Mouse (Mus musculus): ENCODE measurements around the gene Itsn1.
A peak's percentile ranks its signal among the peaks of the same experiment; 100 is the strongest.

Itsn1 gene

DNA sequence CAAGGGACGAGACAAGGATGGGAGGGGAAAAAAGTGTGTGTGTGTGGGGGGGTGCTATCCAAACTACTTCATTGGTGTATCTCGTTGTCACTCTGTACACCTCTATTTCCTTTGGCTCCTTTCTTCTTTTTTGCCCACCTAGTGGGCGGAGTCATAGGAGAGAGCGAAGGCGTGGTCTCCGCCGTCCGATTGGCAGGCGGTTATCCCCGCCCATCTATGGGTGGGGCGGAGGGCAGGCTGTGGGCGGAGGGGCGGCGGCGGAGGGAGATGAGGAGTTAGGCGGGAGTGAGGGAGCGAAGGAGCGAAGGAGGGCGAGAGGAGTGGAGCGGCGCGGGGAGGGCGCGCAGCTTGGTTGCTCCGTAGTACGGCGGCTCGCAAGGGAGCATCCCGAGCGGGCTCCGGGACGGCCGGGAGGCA lies at the start of gene Itsn1:
TSS of gene Itsn1 (plus strand) at position 216 of the 417 bp plus-strand sequence.
- peak; percentile 98 for DNase-seq (ENCODE audit: low spot score)

DNA sequence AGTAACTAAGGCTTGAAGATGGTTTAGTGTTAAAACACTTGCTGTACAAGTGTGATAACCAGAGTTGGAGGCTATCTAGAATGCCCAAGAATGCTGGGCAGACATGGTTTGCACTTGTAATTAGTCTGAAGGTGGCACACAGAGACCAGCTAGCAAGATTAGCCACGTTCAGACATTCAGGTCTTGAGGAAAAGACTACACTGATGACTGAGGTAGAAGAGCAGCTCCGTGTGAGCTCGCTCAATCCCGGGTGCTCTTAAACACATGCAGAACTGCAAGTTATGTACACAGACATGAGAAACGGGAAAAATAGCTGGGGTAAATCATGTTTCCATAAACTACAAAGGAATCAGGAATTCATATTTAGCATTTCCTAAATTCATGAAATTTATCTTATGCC lies 48.4 kb upstream of the Itsn1 start:
- DNase-seq (ENCODE audit: low spot score) = no peak

DNA sequence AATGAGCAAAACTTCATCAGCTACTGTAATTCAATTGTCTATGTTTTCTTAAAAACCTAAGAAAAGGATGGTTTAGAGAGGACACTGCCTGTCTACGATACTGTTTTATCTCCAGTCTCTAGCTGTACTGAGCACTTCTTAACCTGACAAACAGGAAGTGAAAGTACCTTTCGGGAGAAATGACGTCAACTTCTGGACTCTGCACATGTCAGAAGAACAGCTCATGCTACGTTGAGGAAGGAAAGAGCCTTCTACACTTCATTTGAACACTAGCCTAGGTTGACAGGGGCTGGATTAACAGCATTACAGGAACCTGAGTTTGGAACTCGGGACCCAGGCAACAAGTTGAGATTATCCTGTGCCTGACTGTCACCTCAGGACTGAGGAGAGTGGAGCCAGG lies 43.6 kb upstream of the Itsn1 start:
- no peak for DNase-seq (ENCODE audit: low spot score)

DNA sequence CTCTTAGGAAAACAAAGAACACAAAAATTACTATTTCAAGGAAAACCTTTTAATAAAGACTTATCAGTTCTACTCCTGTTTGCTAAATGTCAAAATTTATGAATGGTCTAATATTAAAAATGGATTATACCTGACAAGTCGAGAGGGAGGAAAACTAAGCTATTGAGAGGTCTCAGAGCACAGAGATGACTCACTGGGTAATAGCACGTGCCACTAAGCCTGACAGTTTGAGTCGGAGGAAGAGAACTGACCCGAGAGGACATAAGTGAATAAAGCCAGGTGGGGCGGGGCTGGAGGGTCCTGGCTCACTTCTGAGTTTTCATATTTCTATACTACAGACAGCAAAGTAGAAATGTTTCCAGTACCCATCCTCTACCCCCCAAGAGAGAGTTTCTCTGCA lies 42.7 kb upstream of the Itsn1 start:
- no peak for DNase-seq (ENCODE audit: low spot score)

DNA sequence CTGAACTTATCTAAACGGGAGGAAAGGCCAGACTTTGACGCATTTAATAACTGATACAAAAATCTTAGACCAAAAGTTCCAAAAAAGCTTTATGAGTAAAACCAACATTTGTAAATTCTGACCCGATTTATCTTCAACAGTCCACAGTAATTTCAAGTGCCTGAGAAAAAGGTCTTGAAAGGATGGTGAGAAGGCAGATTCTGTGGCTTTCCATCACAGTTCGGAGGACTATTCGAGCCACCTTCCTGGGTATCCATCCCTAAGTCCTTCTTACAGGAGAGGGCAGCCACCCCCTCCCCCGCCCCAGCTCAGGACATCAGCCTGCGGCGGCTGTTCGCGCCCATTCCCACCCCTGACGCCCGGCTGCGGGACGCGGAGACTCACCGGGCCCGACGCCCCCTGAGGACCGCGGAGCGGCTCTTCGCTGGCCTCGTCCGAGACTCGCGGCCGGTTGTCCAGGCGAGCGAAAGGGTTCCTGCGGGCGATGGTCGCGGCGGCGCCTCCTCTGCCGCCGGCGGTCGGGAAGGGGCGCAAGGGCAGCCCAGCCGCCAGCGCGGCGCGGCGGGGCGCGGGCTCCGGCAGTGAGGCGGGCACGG lies 41.0 kb upstream of the Itsn1 start:
- no peak for DNase-seq (ENCODE audit: low spot score)

DNA sequence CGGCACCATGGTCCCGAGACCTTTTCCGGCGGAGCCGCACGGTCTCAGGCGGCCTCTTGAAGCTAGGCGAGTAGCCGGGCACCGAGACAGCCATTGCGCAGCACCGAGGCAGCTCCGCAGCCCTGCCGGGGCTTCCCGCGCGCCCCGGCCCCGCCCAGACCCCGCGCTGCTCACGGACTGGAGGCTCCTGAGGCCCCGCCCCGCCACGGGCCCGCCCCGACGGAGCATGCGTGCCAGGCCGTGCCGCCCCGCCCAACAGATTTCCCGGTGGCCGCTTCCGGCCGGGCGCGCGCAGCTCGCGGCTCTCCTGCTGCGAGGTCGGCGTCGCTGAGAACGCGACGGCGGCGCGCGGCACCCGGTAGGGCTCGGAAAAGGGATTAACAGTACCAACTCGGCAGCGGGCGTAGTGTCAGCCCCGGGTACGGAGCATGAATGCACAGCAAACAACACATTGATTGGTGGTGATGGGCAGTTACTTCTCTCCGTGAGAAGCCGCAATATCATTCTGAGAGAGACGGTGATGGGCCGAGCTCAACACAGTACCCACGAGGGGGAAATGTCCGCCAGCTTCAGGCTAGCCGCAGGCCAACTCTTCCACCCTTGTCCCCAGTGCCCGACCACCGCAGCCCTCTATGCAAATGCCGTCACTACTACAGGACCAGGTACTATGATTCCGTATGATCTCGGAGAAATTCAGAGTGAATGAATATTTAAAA lies 40.3 kb upstream of the Itsn1 start, which contains the start of gene Donson:
TSS of gene Donson (minus strand) at position 152 of the 716 bp plus-strand sequence.
- DNase-seq (ENCODE audit: low spot score) = peak; percentile 81

DNA sequence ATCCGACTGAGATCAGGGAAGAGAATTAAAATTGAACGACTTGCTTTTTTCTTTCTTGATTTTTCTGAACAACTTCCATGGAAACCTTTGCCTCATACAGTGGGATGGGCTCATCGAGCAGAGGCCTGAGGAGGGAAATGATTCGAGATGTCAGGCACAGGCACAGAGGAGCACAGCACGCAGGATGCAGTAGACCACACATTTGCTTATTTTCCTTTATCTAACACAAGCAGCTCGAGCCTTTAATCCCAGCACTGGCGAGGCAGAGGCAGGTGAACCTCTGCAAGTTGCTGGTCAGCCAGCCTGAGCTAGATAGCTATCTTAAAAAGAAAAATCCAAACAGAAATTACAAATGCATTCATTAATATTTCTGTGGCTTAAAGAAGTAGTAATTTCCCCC lies 39.3 kb upstream of the Itsn1 start:
- no peak for DNase-seq (ENCODE audit: low spot score)

DNA sequence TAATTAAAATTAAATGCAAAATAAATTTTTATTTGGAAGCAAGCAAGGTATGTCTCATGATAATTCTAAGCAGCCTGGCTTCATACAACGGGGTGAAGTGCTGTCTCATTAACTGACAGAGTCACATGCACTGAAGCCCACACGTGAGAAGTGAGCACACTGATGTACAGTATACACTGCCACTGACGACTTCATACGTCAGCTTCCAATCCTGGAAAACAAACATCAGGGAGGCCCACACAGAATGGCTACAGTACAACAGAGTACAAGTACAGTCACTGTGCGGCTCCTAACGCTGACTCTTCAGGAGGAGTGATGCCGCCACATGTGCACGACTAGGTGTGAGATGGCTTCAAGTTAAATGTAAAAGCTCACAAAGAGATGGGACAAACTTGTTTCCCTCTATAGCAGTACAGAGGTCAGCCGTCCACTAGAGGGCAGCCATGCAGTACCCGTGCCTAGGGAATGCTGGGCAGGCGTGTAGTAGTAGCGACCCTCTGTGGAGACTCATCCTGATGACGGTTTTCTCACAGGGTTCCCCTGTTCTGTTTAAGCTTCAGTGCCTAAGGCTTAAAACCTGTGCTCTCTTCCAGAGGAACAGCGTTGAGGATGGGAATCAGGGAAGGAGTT lies 34.5 kb upstream of the Itsn1 start:
- DNase-seq (ENCODE audit: low spot score) = peak; percentile 52

DNA sequence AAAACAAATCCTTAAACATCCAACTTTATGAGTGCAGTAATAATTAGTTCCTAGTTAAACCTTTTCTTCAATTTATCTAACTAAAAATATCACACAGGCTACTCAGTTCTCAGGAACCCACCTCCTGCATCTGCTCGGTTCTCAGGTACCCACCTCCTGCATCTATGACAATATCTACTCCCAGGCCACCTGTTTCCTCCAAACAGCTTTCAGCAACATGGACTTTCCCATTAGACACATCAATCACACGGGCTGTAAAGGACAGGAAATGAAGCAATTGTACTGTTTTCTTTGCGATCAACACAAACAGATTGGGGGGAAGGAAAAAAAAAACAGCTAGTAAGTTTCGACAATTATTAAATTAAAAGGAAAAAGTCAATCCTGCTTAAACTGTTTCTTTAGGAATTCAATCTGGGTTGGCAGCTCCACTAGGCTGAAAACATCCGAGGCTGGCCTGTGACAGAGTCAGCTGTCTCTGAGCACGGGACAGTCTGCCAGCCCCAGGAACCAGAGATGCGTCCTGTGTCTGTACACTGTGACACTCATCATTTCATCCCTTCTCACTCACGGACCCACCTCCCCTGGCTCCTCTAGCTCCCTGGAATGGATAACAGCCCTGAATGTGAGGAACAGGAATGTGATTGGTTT lies 33.8 kb upstream of the Itsn1 start:
- no peak for DNase-seq (ENCODE audit: low spot score)

DNA sequence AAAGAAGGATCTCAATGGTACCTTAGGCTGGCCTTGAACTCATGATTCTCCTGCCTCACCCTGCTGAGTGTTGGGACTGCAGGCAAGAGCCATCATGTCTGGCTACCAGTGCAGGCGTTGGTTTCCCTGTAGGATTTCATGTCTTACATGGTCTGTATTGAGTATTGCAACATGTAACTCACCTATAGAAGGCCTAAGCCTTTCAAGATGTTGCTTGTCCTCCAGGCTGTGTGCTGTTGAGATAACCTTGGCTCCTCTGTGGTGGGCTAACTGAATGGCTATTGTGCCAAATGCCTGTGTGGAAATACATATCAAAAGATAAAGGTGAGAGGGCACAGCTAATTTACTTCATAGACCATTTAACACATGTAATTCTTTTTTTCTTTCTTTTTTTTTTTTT lies 30.1 kb upstream of the Itsn1 start:
- DNase-seq (ENCODE audit: low spot score) = no peak

DNA sequence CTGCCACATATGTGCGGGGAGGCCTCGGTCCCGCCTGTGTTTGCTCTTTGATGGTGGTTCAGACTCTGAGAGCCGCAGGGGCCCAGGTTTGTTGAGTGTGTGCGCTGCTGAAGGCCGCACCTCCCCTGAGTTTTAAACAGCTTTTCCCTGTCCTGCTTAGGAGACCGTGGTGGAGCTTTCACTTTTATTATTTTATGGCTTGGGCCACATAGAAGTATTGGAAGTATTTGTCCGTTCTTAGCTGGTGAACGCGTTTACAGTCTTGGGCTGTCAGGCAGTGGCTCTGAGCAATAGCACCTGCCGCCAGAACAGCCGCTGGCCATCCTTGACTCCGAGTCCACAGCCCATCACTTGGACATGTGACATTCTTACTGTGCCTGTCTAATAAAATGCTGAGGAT lies 27.2 kb upstream of the Itsn1 start:
- no peak for DNase-seq (ENCODE audit: low spot score)

DNA sequence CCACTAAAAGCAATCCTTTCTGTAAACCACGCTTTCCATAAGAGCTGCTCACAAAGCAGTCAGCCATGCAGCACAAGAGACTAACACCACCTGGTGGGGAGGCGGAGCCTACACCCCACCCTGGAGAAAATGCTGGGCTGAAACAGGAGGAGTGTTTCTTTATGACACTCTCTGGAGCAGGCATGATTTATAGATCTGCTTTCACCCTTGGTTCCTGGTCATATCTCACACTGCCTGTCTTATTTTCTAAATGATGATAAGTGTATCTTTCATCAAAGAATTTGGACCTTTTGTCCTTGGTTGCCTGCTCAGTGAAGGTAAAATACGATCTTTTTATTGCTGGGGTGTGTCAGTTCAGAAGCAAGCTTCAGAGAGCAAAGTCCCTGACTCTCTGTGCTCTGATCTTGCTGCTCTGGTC lies 26.3 kb upstream of the Itsn1 start:
- DNase-seq (ENCODE audit: low spot score) = no peak

DNA sequence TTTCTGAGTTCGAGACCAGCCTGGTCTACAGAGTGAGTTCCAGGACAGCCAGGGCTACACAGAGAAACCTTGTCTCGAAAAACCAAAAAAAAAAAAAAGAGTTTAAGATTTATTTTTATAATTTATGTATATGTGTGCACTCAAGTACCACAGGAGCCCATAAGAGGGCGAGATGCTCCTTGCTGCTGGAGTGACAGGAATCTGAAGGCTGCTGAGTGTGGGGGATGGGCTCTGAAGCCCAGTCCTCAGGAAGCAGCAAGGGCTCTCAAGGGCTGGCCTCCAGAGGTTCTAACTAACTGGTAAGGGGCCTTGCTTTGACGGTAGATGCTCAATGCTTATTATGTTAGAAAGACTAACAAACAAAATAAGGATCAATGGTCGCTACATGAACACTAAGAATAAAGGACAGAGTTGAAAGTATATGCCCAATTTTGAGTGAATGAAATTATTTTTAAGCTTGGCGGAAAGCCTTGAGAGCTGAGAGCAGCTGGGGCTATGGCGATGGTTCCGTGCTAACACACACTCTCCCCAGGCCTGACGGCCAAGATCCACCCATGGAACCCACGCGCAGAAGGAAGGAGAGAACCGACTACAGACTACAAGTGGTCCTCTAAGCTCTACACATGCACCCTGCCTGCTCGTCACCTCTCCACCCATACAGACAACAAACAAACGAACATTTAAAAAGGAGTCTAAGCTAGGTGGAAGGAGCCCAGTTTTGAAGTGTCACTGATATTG lies 24.3 kb upstream of the Itsn1 start:
- DNase-seq (ENCODE audit: low spot score) = no peak

DNA sequence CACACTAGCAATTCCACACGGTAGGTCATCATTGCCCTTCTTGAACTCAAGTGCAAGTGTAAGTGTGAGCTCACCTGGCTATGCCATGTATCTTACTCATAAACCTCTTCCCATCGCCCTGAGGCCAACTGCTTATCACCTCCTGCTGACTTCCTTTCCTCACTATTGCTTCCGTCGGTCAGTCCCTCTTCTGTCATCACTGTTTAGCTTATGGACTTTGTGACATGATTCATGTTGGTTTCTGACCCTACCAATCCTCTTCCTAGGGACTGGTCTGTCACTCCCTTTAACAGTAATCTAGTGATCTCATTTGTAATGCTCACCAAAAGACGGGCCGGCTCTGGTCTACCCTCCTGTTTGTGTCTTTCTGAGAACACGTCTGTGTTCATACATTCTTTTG lies 18.8 kb upstream of the Itsn1 start:
- no peak for DNase-seq (ENCODE audit: low spot score)

DNA sequence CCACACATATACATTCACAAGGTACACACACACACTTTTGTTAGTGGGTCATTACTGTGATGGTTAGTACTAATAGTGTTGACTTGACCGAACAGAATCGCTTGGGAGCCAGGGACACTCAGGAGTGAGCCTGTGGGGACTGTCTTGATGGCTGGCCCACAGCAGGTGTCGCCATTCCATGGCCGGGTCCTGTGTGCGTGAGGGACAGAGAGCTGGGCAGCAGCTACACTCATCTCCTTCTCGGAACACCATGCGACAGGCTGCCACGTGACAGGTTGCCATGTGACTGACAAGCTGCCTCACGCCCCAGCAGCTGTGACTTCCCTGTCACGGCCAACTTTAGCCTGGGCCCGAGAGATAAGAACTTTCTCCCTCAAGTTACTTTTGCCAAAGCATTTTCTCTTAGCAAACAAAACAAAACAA lies 12.1 kb upstream of the Itsn1 start:
- DNase-seq (ENCODE audit: low spot score) = no peak

DNA sequence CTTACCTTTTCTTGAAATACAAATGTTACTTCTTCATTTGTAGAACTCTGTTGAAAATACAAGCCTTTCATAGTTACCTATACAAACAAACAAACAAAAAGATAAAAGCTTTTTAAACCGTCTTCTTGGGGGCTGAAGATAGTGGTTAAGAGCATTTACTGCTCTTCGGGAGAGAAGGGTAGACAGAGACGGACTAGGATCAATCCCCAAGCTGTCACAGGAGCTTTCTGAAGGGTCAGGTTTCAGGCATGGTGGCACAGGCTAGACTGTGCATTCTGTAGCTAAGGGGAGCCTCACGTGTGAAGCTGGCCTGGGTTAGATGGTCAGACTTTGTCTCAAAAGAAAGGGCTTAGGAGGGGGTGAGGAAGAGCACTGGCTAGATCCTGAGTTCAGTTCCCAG lies 11.7 kb upstream of the Itsn1 start:
- no peak for DNase-seq (ENCODE audit: low spot score)

DNA sequence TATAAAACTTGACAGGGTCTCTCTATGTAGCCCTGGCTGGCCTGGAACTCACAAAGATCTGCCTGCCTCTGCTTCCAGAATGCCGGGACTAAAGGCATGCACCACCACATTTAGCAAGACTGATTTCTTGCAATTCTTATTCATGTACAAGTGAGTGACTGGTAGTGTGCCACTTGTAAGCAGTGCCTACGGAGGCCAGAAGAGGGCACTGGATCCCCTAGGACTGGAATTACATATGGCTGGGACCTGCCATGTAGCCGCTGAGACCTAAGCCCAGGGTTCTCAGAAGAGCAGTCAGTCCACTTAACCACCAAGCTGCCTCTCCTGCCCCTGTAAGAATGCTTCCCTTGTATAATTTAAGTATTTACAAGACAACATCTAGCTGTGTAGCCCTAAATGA lies 4.8 kb upstream of the Itsn1 start:
- no peak for DNase-seq (ENCODE audit: low spot score)

DNA sequence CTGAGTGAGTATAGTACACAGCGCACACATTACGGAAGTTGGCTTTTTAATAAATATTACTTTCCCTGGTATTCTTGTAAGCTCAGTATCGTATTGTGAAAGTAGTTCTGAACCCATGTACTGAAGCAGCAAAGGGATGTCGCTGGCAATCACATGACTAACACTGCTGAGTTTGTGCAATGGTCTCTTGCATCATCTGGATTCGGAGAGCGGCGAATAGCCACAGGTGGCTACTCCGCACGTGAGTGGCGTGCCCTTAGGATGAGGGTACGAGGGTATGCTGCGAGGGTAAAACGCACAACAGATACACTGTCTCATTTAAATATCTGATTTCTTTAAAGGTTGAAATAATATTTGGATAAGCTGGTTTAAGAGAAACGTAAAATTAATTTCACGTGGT lies 1.6 kb upstream of the Itsn1 start:
- no peak for DNase-seq (ENCODE audit: low spot score)

DNA sequence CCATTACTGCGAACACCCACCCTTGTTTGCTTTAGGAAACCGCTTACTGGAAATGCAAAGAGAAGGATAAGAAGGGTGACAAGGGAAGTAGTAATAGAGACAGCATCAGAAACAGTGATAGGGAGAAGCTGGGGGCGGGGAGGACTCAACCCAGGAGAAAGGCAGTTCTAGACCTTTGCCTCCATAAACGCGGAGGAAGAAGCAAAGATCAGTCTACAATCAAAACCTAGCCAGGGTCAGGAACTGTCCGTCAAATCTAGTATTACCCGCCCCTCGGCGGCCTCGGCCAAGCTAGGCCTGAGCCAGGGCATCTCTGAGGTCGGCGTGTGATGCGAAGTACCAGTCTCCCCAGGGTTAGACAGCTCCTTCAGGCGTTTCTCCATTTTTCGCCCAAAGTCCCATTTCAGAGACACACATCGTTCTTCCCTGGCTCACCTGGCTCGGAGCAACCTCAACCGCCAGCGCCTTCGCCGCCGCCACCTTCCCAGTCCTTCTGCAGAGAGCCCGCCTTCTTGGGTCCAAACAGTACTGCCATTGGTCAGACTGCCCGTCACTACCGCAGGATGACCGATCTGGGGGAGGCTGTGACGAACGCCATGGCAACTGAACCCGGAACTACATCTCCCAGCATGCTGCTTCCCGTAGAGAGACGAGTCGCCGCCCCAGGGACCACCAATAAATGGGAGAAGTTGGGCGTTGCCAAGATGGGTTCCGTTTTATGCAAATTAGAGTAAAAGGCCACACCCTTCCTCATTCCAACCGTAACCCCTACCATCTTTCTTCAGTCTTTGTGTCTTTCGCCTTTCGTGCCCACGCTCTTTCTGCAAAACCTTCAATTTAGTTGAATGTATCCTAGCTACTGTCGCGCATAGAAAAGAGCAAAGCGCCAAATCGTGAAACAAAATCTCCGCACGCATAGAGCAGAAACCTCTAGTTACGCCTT lies 687 bp upstream of the Itsn1 start, which contains the start of gene Cryzl1:
TSS of gene Cryzl1 (minus strand) at position 853 of the 943 bp plus-strand sequence.
- DNase-seq (ENCODE audit: low spot score) = peak; percentile 99

DNA sequence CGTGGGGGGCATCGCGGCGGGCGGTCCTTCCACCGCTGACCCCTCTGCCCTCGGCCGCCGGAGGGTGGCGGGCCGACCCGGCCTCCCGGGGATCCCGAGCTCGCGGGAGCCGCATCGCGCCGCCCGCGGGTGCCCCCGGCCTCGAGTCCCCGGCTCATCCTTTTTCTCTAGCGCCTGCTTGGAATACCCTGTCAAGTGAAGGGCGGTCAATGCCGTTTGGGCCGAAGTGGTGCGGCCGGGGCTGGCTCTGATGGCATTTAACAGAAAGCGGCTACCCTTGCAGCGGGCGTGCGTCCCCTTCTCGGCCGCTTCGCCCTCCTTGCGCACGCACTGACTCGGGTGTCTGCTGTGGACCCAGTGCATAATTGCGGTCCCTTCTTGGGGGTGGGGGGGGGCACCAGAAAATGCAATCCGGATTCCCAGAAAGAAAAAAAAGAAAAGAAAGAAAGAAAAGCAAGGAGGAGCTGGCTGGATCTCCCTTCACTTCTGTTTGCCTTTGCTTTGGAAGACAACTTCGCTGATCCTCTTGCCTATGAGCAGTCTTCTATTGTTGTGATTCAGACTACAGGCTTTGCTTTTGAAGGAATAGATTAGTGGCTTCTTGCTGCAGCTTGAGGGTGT lies 850 bp downstream of the Itsn1 start:
- no peak for DNase-seq (ENCODE audit: low spot score)

DNA sequence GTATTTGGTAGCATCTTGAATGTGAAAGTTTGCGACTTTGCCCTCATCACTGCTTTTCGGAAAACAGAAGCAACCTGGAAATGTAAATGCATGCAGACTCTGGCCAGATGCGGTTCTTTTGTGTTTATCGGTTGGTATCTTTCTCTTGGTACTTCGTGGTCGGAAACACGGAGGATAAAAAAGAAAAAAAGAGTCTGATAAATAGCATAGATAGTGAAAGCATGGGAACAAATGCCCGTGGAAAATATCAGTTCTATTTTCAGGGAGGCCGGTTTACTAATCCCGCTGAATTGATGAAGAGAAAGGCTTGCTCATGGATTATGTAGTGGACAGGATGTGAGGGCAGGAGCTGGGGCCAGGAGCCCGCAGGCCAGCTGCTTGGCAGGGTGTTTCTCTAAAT lies 1.4 kb downstream of the Itsn1 start:
- no peak for DNase-seq (ENCODE audit: low spot score)

All from left cerebral cortex, adult 11 months (tissue).